Mouse (Mus musculus) lung, embryonic 14.5 days (tissue): ENCODE data around the gene Prkca. TPM values are rescaled to one million over a fixed set of nuclear protein-coding genes. Genes with fewer than 3 reads are reported as not detected.

Experiments used
- ATAC-seq: fragments of 200-750 bp; cut with Nextera tagmentation; 2 replicates; pipeline ENCODE4 v1.8.0; 2017; ENCODE audit warnings: mild to moderate bottlenecking, moderate TSS enrichment, moderate library complexity; ENCODE audit not compliant: insufficient read depth
- DNase-seq: peaks from one replicate; pipeline ENCODE4 v3.0.0-alpha.2; 2015
- H3K27ac ChIP-seq: fragments of 300-500 bp; sonication (generic); 2 replicates; pipeline ENCODE4 v1.5.1; 2014; ENCODE audit warnings: low read depth, mild to moderate bottlenecking, moderate library complexity
- H3K27me3 ChIP-seq: fragments of 300-500 bp; sonication (generic); 2 replicates; pipeline ENCODE4 v1.6.1; 2014; ENCODE audit warnings: low read length, control low read depth; ENCODE audit not compliant: insufficient read depth
- H3K36me3 ChIP-seq: fragments of 300-500 bp; sonication (generic); 2 replicates; pipeline ENCODE4 v1.6.1; 2014; ENCODE audit warnings: control low read depth; ENCODE audit not compliant: insufficient read depth
- H3K4me1 ChIP-seq: fragments of 300-500 bp; sonication (generic); 2 replicates; pipeline ENCODE4 v1.6.1; 2014; ENCODE audit warnings: antibody characterized with exemption, control low read depth; ENCODE audit not compliant: insufficient read depth
- H3K4me2 ChIP-seq: fragments of 300-500 bp; sonication (generic); 2 replicates; pipeline ENCODE4 v1.6.1; 2014; ENCODE audit warnings: mild to moderate bottlenecking
- H3K4me3 ChIP-seq: fragments of 300-500 bp; sonication (generic); 2 replicates; pipeline ENCODE4 v1.5.1; 2014; ENCODE audit warnings: low read depth, low read length
- H3K9ac ChIP-seq: fragments of 300-500 bp; sonication (generic); 2 replicates; pipeline ENCODE4 v1.6.1; 2014
- H3K9me3 ChIP-seq: fragments of 300-500 bp; sonication (generic); 2 replicates; pipeline ENCODE4 v1.6.1; 2016; ENCODE audit warnings: low read depth, low read length, control low read depth
- CTCF ChIP-seq: IDR thresholded peaks from 2 replicates; pipeline ENCODE4 v1.5.1; 2016; ENCODE audit warnings: antibody characterized with exemption, low read depth
- WGBS: fragments of 180-500 bp; shearing (Covaris S2); extraction: QIAGEN DNeasy Blood & Tissue Kit; methylation state at CpG from one replicate; pipeline ENCODE4 v1.1.7; 2014; 5-methylcytosine and 5-hydroxymethylcytosine counted together
- polyA plus RNA-seq: library from polyadenylated mRNA; unstranded; fragments of >200 nt; fragmentation: Nextera tagmentation; extraction: Ambion mirVana; gene quantifications from 2 replicates; pipeline ENCODE4 v1.2.1, GENCODE M21; 2014

The Prkca gene
- polyA plus RNA-seq, 1 experiment from 2014 or later: 11.8 TPM

- no peak overlapping the region for H3K27ac ChIP-seq
- no peak overlapping the region for H3K9ac ChIP-seq
- DNase-seq: no peak
- H3K4me2 ChIP-seq: no peak overlapping the region
- H3K9me3 ChIP-seq: no peaks in the 10 kb centered on the region
- no peak for TF ChIP-seq CTCF
- no peak overlapping the region for H3K4me3 ChIP-seq
- H3K4me1 ChIP-seq: no peaks in the 10 kb centered on the region; the same call in 1 of the 2 replicates
- no peaks in the 10 kb centered on the region for H3K27me3 ChIP-seq
- 30% methylated on average over 5 of the region's 5 CpGs for WGBS
- ATAC-seq: no peak
- H3K36me3 ChIP-seq: no peaks in the 10 kb centered on the region
These were observed 145.1 kb downstream of the Prkca start for GRCm38 (mm10) chr11:108198592-108198991.

GRCm38 (mm10) chr11:108197427-108198218 is 146.1 kb downstream of the Prkca start:
- Histone ChIP-seq H3K36me3 (no peaks in the 10 kb centered on the region), H3K27ac (no peak overlapping the region), H3K9me3 (no peaks in the 10 kb centered on the region), H3K4me2 (no peak overlapping the region), H3K9ac (no peak overlapping the region), H3K27me3 (no peaks in the 10 kb centered on the region), H3K4me3 (no peak overlapping the region), H3K4me1 (no peaks in the 10 kb centered on the region; the same call in 1 of the 2 replicates)
- DNase-seq (peak; percentile 31), ATAC-seq (no peak)
- TF ChIP-seq CTCF: no peak
- WGBS: 31% methylated on average over 9 of the region's 9 CpGs

- Histone ChIP-seq H3K4me2 (no peak overlapping the region), H3K27ac (no peak overlapping the region), H3K9ac (no peak overlapping the region), H3K36me3 (no peaks in the 10 kb centered on the region), H3K4me3 (no peak overlapping the region), H3K4me1 (no peaks in the 10 kb centered on the region; the same call in 1 of the 2 replicates), H3K9me3 (no peaks in the 10 kb centered on the region), H3K27me3 (no peaks in the 10 kb centered on the region)
- no peak for ATAC-seq
- no peak for TF ChIP-seq CTCF
- DNase-seq: no peak
- 70% methylated on average over 3 of the region's 3 CpGs for WGBS
These were observed 146.9 kb downstream of the Prkca start for GRCm38 (mm10) chr11:108196796-108197195.

- no peaks in the 10 kb centered on the region for H3K9me3 ChIP-seq
- no peaks in the 10 kb centered on the region for H3K36me3 ChIP-seq
- 71% methylated on average over 6 of the region's 6 CpGs for WGBS
- no peak for DNase-seq
- H3K4me2 ChIP-seq: no peak overlapping the region
- H3K4me1 ChIP-seq: no peaks in the 10 kb centered on the region
- H3K27ac ChIP-seq: no peak overlapping the region
- ATAC-seq: no peak
- H3K4me3 ChIP-seq: no peak overlapping the region
- no peaks in the 10 kb centered on the region for H3K27me3 ChIP-seq
- H3K9ac ChIP-seq: no peak overlapping the region
- no peak for TF ChIP-seq CTCF
These were observed 153.4 kb downstream of the Prkca start for GRCm38 (mm10) chr11:108190298-108190697.

GRCm38 (mm10) chr11:108189362-108189761 is 154.4 kb downstream of the Prkca start:
- no peak for TF ChIP-seq CTCF
- ATAC-seq: no peak
- H3K4me2 ChIP-seq: no peak overlapping the region
- H3K9me3 ChIP-seq: no peaks in the 10 kb centered on the region
- H3K9ac ChIP-seq: no peak overlapping the region
- 77% methylated on average over 3 of the region's 3 CpGs for WGBS
- no peaks in the 10 kb centered on the region for H3K4me1 ChIP-seq
- no peaks in the 10 kb centered on the region for H3K36me3 ChIP-seq
- no peak overlapping the region for H3K27ac ChIP-seq
- H3K4me3 ChIP-seq: no peak overlapping the region
- no peak for DNase-seq
- no peaks in the 10 kb centered on the region for H3K27me3 ChIP-seq

- no peak for ATAC-seq
- Histone ChIP-seq H3K9ac (no peak overlapping the region), H3K9me3 (no peaks in the 10 kb centered on the region), H3K36me3 (no peaks in the 10 kb centered on the region), H3K4me1 (no peaks in the 10 kb centered on the region), H3K4me2 (no peak overlapping the region), H3K27me3 (no peaks in the 10 kb centered on the region), H3K4me3 (no peak overlapping the region), H3K27ac (no peak overlapping the region)
- TF ChIP-seq CTCF: no peak
- no peak for DNase-seq
- WGBS: 85% methylated on average over 5 of the region's 5 CpGs
These were observed 161.3 kb downstream of the Prkca start for GRCm38 (mm10) chr11:108182421-108182820.

GRCm38 (mm10) chr11:108181012-108181713 is 162.6 kb downstream of the Prkca start:
- Histone ChIP-seq H3K4me3 (no peak overlapping the region), H3K27me3 (no peaks in the 10 kb centered on the region), H3K4me2 (no peak overlapping the region), H3K27ac (no peak overlapping the region), H3K36me3 (no peaks in the 10 kb centered on the region), H3K9me3 (no peaks in the 10 kb centered on the region), H3K9ac (no peak overlapping the region), H3K4me1 (no peaks in the 10 kb centered on the region)
- TF ChIP-seq CTCF: no peak
- no peak for ATAC-seq
- 59% methylated on average over 10 of the region's 10 CpGs for WGBS
- peak; percentile 14 for DNase-seq
